Mouse (Mus musculus) brain, embryonic 14.5 days (tissue): ENCODE data around the gene Arpp21. TPM values are rescaled to one million over a fixed set of nuclear protein-coding genes. Genes with fewer than 3 reads are reported as not detected.

Source experiments
- DNase-seq: peaks from one replicate; pipeline ENCODE4 v3.0.0-alpha.2; 2011; ENCODE audit warnings: low read depth
- CTCF ChIP-seq: fragments of 200-500 bp; IDR thresholded peaks from 2 replicates; pipeline ENCODE4 v1.5.1; 2012; ENCODE audit warnings: inconsistent platforms, mild to moderate bottlenecking, moderate library complexity, borderline replicate concordance; ENCODE audit not compliant: insufficient read depth, insufficient read length; ENCODE audit errors: extremely low read depth
- POLR2A ChIP-seq: fragments of 200-500 bp; IDR thresholded peaks from 2 replicates; pipeline ENCODE4 v1.6.1; 2012; ENCODE audit warnings: mild to moderate bottlenecking, inconsistent platforms, borderline replicate concordance; ENCODE audit not compliant: poor library complexity, insufficient read depth, insufficient read length, severe bottlenecking; ENCODE audit errors: extremely low read depth
- polyA plus RNA-seq: library from polyadenylated mRNA; depleted of rRNA; stranded (reverse); fragments of >200 nt; gene quantifications from 2 replicates; pipeline ENCODE4 v1.2.3, GENCODE M21; 2012

Arpp21 gene
- polyA plus RNA-seq, 1 experiment: 48.1 TPM

DNA sequence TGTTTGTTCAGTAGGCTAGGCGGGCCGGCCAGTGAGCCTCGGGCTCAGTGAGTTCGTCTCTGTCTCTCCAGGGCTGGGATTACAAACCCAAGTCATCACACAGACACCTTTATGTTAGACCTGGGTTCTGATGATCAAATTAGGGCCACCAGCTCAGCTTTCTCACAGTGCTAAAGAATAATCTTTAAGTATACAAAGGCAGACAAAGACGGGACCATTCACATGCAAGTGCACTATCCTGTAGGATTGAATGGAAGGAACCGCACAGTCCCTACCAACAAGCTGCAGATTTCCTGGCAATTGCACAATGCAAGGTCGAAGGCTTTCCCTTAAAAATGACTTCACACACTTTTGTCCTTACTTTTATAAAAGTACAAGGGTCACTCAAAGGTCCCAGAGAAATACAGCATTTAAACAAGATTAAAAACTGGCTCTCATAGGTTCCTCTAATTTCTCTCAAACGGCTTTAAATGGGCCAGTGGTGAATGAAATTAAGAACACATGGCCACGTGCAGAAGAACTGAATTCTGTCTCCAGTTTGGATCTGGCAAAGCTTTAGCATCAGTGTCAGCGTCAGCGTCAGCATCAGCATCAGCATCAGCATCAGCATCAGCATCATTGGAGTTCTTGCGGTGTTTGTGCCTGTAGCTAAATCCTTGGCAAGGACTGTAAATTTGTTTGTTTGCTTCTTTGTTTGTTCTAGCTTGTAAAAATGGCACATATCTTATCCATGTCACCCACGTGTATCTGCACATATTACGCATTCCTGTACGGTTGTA is 117.9 kb downstream of the Arpp21 start:
- no peak for DNase-seq
- TF ChIP-seq POLR2A (no peak), CTCF (no peak)

DNA sequence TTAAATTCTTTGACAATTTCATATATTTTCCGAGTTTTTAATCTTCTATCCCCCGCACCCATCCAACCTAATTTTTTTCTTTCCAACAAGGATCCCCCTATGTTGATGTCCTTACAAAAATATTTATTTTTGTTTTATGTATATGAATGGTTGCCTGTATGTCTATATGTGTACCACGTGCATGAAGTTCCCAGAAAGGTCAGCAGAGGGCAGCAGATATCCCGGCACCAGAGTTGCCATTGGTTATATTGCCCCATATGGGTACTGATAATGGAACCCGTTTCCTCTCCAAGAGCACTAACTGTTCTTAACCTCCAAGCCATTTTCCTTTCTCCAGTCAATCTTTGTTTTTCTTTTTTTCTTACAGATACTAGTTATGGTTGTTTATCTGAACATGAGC is 124.1 kb downstream of the Arpp21 start:
- DNase-seq: no peak
- TF ChIP-seq POLR2A (no peak), CTCF (peak; percentile 38; the same call in 1 of the 2 replicates)

DNA sequence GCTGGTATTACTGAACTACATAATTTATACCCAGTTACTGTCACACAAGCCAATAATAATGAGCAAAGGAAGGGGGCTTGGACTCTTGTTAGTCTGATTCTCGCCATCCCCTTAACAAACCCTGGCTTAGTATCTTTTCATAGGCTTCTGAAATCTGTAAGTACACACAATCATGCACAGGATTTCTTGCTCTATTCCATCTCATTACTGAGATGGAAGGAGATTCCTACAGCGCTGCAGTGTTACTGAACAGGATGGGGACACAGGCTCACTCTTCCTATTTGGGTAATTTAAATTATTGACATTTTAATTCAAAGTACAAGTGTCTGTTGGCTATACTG is 132.9 kb downstream of the Arpp21 start:
- TF ChIP-seq CTCF: no peak
- no peak for TF ChIP-seq POLR2A
- DNase-seq: no peak

DNA sequence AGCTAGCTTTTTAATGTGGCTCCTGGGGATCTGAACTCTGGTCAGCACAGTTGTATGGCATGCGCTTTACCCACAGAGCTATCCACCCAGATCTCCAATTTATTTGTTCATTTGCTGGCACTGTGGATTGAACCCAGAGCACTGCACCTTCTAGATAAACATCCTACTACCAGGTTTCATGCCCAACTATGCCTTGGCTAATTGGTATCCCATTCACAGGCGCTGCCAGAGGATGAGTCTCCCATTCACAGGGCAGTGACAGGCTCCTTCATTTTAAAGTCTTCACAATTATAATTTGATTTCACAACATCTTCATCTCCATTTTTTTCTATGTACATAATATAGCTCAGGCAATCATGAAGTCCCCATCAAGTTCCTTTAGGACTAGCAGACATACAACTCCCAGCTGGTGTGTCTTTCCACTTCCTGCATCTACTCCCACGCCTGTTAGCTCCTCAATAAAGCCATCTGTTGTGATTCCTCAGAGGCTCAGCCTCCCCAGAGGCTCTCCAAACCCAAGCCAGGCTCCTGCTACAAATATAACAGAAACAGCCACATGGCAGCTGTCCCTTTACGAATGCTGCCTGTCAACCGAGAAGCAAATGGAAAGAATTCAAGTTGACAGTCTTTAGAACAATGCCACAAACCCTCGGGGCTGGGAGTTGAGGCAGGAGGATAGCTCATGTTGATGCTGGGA is 133.4 kb downstream of the Arpp21 start:
- TF ChIP-seq CTCF: no peak
- no peak for TF ChIP-seq POLR2A
- DNase-seq: peak; percentile 96

DNA sequence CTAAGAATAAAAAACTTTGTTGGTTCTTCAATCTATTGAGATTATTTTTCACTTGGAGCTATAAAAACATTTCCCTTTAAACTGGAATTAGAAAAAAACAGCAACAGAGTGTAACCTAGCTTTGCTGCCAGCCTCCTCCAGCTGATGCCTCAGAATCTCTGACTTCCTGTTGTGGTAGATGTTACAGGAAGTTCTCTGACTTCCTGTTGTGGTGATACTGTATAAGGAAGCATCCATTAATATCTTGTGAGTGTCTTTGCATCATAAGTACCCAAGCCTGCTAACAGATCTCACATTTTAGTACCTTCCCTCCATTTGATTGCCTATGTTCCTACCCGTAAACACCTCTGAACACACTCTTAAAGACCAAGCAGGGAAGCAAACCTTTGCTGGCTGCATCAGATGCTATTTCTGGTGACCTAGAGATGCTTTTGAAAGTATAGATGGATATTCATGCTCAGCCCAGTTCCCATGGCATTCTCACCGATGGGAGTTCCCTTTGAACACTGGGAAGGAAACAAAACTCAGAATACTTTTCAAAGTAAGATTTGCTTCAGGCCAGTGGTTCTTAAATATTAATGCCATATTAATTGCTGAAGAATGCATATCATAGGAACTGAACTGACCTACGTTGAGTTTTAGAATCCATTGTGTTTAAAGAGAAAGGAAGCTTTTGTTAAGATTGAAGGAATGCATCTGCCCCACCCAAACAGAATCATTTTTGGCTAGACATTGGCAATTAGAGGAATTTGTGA is 134.7 kb downstream of the Arpp21 start:
- no peak for DNase-seq
- TF ChIP-seq CTCF (no peak), POLR2A (no peak)

DNA sequence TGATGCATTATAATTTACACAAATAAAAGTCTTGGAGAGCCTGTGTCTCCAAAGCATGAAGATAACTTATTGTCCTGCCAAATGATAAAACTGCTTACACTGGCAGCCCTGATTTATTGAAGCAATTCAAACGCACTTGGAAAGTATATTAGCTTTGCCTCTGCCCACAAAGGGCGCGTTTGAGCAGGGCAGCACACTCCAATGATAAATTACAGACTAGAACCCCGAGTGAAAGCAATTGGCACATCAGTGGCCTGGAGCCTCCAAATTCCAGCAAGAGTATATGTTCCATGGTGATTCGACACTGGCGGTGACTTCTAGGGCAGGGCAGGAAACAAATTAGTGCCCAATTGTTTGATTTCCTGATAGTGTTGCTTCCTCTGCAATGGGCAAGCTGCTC is 137.5 kb downstream of the Arpp21 start:
- TF ChIP-seq POLR2A (no peak), CTCF (no peak)
- DNase-seq: no peak

- DNase-seq: no peak
- TF ChIP-seq POLR2A (no peak), CTCF (no peak)
Measured at GRCm38 (mm10) chr9:112095708-112096107, 140.0 kb downstream of the Arpp21 start.

DNA sequence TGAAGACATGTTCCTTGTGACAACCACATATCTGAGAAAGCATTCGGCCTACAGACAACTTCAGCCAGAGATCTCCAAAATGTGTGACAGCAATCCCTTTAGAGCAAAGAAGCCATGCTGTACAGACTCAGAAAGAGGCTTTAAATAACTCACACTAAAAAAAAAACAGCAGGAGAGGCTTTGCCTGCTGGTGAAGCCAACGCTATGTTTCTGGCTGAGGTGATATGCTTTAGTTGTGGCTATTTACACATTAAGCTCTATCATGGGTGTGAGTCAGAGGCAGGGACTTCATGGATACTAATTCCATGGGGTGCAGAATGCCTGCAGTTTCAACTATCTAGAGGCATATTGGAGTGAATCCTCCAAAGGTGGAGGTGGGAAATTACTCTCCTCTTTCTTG is 140.5 kb downstream of the Arpp21 start:
- no peak for DNase-seq
- TF ChIP-seq CTCF: no peak
- TF ChIP-seq POLR2A: no peak

DNA sequence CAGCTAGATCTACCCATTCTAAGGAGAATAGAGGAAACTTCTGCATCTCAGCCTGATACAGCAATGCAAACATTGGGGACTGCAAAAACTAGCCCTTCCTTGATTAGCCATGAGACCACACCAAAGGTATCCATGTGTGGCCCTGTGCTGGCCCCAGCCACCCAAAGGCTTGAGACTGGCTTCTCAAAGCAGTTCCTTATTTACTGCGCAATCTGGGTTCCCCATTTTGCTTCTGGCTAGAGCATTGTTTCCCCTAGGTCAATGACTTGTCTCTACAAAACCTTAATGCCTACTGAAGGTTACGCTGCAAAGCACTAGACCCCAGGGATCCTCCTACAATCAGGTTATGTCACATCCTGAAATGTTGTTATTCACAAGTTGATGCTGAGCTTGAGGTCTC is 156.8 kb downstream of the Arpp21 start:
- DNase-seq: no peak
- TF ChIP-seq CTCF (no peak), POLR2A (no peak)

DNA sequence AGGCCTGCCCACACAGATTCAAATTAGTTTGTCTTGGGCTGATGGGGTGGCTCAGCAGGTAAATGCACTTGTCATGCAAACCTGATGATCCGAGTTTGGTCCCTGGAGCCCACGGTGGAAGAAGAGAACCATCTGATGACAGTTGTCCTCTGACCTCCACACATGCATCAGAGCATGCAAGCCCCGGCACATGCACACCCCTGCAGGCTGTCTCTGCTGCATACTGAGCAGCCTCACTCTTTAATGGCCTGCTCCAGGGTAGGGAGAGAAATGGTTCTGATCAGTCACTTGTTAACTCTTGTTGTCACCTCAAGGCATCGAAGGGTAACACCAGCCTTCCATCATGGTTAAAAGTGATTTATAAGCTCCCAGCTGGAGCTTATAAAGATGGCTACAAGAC is 157.3 kb downstream of the Arpp21 start:
- peak; percentile 47 for DNase-seq
- TF ChIP-seq POLR2A: no peak
- TF ChIP-seq CTCF: no peak

DNA sequence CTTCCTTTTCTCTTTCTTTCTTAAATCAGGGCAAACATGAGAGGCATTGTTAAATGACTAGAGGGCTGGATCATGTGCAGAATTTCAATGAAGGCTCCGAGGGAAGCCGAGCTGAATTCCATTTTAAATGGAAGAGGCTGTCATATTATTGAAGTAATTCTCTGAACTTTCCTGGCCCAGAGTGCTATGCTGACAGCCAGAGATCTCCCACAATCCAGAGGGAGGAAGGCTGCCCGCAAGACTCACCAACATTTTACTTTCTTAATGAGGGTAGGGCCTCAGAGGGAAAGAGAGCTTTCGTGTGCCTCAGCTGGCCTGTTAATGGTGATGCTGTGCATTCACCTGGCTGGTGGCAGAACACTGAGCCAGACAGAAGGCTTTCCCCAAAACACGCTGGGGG is 160.5 kb downstream of the Arpp21 start:
- DNase-seq: peak; percentile 87
- TF ChIP-seq CTCF (no peak), POLR2A (no peak)
